Mouse (Mus musculus): Measurements from ENCODE around the gene Ankrd39. TPM values are rescaled to one million over a fixed set of nuclear protein-coding genes. Genes with fewer than 3 reads are reported as not detected.

Gene Ankrd39
- polyA plus RNA-seq, 1 experiment from 2014 or later, result 32.5 TPM

DNA sequence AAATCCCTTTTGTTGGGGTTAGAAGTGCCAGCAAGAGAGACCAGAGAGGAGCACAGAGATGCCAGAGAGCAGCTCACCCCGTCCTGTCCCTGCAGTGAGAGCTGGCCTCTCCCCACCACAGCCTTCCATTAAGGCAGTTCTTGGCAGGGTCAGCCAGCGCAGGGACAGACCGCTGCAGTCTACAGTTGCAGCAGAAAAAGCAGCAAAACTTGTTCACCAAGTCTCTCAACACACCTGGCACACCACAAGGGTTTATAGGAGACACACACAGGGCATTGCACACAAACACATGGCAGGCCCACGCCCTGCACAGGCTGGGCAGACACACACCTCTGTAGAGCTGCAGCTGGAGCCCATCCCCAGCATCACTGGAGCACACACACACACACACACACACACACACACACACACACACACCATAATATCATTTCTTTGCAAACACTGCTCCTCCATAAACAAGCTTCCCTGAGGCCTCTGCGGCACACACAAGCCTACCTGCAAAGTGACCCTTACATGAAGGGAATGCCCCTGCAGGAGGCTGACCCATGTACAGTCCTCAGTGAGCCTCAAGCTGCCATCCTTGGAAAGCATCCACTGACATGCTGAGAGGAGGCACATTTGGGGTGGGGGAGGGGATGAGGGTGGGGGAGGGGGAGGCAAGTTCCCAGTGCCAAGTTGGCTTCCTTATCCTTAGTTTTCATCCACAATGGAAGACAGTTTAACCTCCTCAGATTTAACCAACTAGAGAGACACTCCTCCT is 27.1 kb upstream of the Ankrd39 start:
- Histone ChIP-seq H3K4me1 (ENCODE audit: control insufficient read depth, insufficient read depth, low read length) (peaks cover 27% of the 10 kb centered on the region), H3K27me3 (ENCODE audit: control insufficient read depth, insufficient read depth, low read length) (no peaks in the 10 kb centered on the region), H3K9ac (ENCODE audit: low read length) (no peak overlapping the region), H3K9me3 (replicated peaks; ENCODE audit: control insufficient read depth, low read length) (no peaks in the 10 kb centered on the region), H3K27ac (ENCODE audit: low read length) (no peak overlapping the region), H3K36me3 (ENCODE audit: control insufficient read depth, insufficient read depth) (no peaks in the 10 kb centered on the region), H3K4me3 (ENCODE audit: low read length) (no peak overlapping the region), H3K4me2 (ENCODE audit: low read depth, low read length) (no peak overlapping the region)
- 81% methylated on average over 5 of the region's 5 CpGs for WGBS
- no peak for ATAC-seq (replicated peaks; ENCODE audit: extremely low read depth, insufficient read depth, low FRiP score)

DNA sequence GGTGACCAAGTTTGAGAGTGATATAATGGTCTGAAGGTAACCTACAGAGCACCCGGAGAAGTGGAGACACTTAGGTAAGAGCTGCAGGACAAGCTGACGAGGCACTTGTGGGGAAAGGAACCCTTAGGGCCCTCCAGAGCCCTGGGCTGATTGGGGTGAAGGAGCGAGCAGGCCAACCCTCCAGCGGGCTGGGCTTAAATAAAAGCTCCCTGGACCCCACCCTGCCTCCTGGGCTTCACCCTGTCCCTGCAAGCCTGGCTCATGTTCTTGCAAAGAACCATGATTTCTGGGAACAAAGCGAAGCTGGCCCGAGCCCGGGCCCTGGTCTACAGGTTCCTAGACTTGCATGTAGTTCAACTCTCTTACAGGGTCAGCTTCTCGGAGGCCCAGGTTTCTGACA is 26.3 kb upstream of the Ankrd39 start:
- H3K27ac ChIP-seq (ENCODE audit: low read length), result no peak overlapping the region
- H3K4me1 ChIP-seq (ENCODE audit: control insufficient read depth, insufficient read depth, low read length), result peaks cover 27% of the 10 kb centered on the region
- H3K4me2 ChIP-seq (ENCODE audit: low read depth, low read length), result no peak overlapping the region
- no peak for ATAC-seq (replicated peaks; ENCODE audit: extremely low read depth, insufficient read depth, low FRiP score)
- no peak overlapping the region for H3K4me3 ChIP-seq (ENCODE audit: low read length)
- 79% methylated on average over 8 of the region's 8 CpGs for WGBS
- H3K36me3 ChIP-seq (ENCODE audit: control insufficient read depth, insufficient read depth), result no peaks in the 10 kb centered on the region
- H3K27me3 ChIP-seq (ENCODE audit: control insufficient read depth, insufficient read depth, low read length), result no peaks in the 10 kb centered on the region
- H3K9me3 ChIP-seq (replicated peaks; ENCODE audit: control insufficient read depth, low read length), result no peaks in the 10 kb centered on the region
- H3K9ac ChIP-seq (ENCODE audit: low read length), result no peak overlapping the region

DNA sequence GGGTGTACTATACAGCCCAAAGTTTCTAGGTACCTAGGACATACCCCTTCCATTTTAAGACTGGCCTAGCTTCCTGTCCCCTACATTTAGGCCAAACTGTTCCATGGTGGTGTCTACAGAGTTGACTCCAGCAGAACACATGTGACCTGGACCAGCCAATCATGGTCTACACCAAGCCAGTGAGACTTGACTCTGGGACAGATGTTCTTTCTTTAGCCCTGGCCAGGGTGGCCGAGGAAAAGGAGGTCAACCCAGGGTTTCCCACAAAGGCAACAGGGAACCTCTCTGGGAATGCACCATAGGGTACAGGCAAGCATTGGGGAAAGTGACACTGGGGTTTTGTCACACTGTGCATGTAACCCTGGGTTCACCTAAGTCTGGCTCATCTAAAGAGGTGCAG is 25.5 kb upstream of the Ankrd39 start:
- 54% methylated on average over 1 of the region's 1 CpGs for WGBS

DNA sequence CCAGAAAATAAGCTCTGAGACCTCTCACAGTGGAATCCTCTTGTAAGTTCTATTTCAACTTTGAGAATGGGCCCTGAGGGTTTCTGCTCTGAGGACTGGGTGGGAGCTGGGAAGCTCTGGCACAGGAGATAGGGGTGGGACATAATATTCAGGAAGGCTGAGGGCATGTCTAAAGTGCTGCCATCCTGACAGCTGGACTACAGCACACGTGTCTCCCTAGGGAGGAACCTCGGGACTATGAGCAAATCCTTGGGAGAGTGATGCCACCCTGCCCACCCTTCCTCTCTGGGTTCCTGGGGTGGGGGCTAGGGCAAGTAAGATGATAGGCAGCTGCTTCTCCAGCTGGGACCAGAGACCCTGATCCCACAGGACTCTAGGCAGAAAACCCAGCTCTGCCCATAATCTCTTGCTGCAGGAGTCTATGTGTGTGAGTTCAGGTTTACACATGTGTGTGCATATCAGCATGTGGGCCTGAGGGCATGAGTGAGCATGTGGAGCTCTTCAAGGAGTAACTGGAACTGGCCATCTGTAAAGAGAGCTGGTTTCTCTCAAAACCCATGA is 25.0 kb upstream of the Ankrd39 start:
- WGBS, result 73% methylated on average over 2 of the region's 2 CpGs

More for the DNA sequence above, 25.5 kb upstream of the Ankrd39 start:
- Histone ChIP-seq H3K9me3 (replicated peaks; ENCODE audit: control insufficient read depth, low read length) (no peaks in the 10 kb centered on the region), H3K4me1 (ENCODE audit: control insufficient read depth, insufficient read depth, low read length) (peaks cover 31% of the 10 kb centered on the region), H3K36me3 (ENCODE audit: control insufficient read depth, insufficient read depth) (no peaks in the 10 kb centered on the region), H3K27me3 (ENCODE audit: control insufficient read depth, insufficient read depth, low read length) (no peaks in the 10 kb centered on the region), H3K4me3 (ENCODE audit: low read length) (no peak overlapping the region), H3K9ac (ENCODE audit: low read length) (no peak overlapping the region), H3K4me2 (ENCODE audit: low read depth, low read length) (no peak overlapping the region), H3K27ac (ENCODE audit: low read length) (no peak overlapping the region)
- no peak for ATAC-seq (replicated peaks; ENCODE audit: extremely low read depth, insufficient read depth, low FRiP score)

DNA sequence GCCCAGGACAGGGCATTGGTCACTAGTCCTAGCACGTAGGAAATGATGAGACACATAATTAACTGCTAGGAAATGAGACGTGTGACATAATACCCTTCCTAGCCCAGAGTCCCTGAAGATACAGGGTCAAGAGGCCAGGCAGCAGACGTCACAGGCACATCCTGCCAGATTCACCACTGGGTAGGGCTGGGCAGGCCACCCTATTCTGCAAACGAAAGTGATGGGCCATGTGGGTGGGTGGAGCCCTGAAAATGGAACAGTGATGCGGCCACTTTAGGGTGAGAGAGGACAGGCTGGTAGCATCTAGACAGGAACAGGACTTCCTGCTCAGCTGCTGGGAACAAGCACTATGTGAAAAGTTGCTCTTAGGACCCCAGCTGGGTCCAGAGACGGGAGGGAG is 24.4 kb upstream of the Ankrd39 start:
- 32% methylated on average over 6 of the region's 6 CpGs for WGBS
- Histone ChIP-seq H3K9me3 (replicated peaks; ENCODE audit: control insufficient read depth, low read length) (no peaks in the 10 kb centered on the region), H3K4me3 (ENCODE audit: low read length) (no peak overlapping the region), H3K27me3 (ENCODE audit: control insufficient read depth, insufficient read depth, low read length) (no peaks in the 10 kb centered on the region), H3K9ac (ENCODE audit: low read length) (0 out of 2 replicates have a peak overlapping the region, but pooled peaks have one; percentile 3), H3K4me2 (ENCODE audit: low read depth, low read length) (no peak overlapping the region), H3K36me3 (ENCODE audit: control insufficient read depth, insufficient read depth) (no peaks in the 10 kb centered on the region), H3K4me1 (ENCODE audit: control insufficient read depth, insufficient read depth, low read length) (peaks cover 31% of the 10 kb centered on the region), H3K27ac (ENCODE audit: low read length) (peak overlapping the region; percentile 7; the same call in 1 of the 2 replicates)
- ATAC-seq (replicated peaks; ENCODE audit: extremely low read depth, insufficient read depth, low FRiP score), result no peak

More for the DNA sequence above, 25.0 kb upstream of the Ankrd39 start:
- no peaks in the 10 kb centered on the region for H3K9me3 ChIP-seq (replicated peaks; ENCODE audit: control insufficient read depth, low read length)
- no peak for ATAC-seq (replicated peaks; ENCODE audit: extremely low read depth, insufficient read depth, low FRiP score)
- H3K4me1 ChIP-seq (ENCODE audit: control insufficient read depth, insufficient read depth, low read length), result peaks cover 31% of the 10 kb centered on the region
- H3K9ac ChIP-seq (ENCODE audit: low read length), result 0 out of 2 replicates have a peak overlapping the region, but pooled peaks have one; percentile 3
- no peaks in the 10 kb centered on the region for H3K27me3 ChIP-seq (ENCODE audit: control insufficient read depth, insufficient read depth, low read length)
- no peak overlapping the region for H3K4me2 ChIP-seq (ENCODE audit: low read depth, low read length)
- no peaks in the 10 kb centered on the region for H3K36me3 ChIP-seq (ENCODE audit: control insufficient read depth, insufficient read depth)
- peak overlapping the region; percentile 16; the same call in 1 of the 2 replicates for H3K27ac ChIP-seq (ENCODE audit: low read length)
- no peak overlapping the region for H3K4me3 ChIP-seq (ENCODE audit: low read length)

DNA sequence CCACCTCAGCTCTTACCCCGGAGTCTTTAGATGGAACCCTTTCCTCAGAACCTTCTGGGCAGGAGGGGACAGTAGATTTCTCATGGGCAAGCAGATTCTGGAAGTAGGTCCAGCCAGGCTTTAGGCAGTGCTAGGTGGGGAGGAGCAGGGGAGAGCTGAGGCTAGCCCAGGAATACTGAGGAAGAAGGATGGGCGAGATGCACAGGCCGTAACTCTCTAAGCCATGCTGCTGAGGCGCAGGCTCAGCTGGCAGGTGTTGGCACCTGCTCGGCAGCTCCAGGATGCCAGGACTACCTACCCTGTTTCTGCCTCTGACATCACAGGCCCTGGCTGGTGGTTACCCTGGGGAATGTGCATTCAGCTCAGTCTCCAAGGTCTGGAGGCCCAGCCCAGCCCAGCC is 23.1 kb upstream of the Ankrd39 start:
- 90% methylated on average over 5 of the region's 5 CpGs for WGBS

DNA sequence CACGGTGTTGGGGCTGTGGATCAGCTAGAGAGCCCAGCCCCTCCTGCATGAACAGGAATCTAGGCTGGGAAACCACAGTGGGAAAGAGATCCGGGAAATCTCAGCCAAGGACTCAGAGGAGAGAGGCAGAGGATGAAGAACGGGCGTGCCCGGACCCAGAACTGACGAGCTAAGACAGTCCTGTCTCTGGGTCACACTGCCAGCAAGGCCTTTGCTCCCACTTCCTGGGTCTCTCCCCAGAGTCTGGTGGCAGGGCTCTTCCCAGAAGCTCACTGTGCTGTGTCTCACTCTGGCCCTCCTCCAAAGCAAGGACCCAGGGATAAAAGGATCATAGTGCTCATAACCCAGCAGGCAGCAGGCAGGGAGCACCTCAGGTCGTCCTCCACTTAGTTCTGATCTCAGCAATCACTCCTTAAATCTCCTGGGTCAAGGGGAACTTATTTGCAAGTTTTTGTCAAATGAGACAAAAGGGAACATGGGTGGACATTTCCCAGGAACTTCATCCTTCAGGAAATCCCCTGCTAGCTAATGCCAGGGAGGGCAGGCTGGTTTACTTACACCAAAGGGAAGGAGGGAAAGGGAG is 22.5 kb upstream of the Ankrd39 start:
- Histone ChIP-seq H3K27ac (ENCODE audit: low read length) (peak overlapping the region; percentile 5; the same call in 1 of the 2 replicates), H3K9me3 (replicated peaks; ENCODE audit: control insufficient read depth, low read length) (no peaks in the 10 kb centered on the region), H3K9ac (ENCODE audit: low read length) (no peak overlapping the region), H3K4me1 (ENCODE audit: control insufficient read depth, insufficient read depth, low read length) (peaks cover 29% of the 10 kb centered on the region), H3K27me3 (ENCODE audit: control insufficient read depth, insufficient read depth, low read length) (no peaks in the 10 kb centered on the region), H3K4me2 (ENCODE audit: low read depth, low read length) (no peak overlapping the region), H3K36me3 (ENCODE audit: control insufficient read depth, insufficient read depth) (no peaks in the 10 kb centered on the region), H3K4me3 (ENCODE audit: low read length) (no peak overlapping the region)
- 50% methylated on average over 7 of the region's 7 CpGs for WGBS
- ATAC-seq (replicated peaks; ENCODE audit: extremely low read depth, insufficient read depth, low FRiP score), result no peak

More for the DNA sequence above, 23.1 kb upstream of the Ankrd39 start:
- Histone ChIP-seq H3K9me3 (replicated peaks; ENCODE audit: control insufficient read depth, low read length) (no peaks in the 10 kb centered on the region), H3K27me3 (ENCODE audit: control insufficient read depth, insufficient read depth, low read length) (no peaks in the 10 kb centered on the region), H3K4me1 (ENCODE audit: control insufficient read depth, insufficient read depth, low read length) (peaks cover 29% of the 10 kb centered on the region), H3K4me2 (ENCODE audit: low read depth, low read length) (no peak overlapping the region), H3K4me3 (ENCODE audit: low read length) (no peak overlapping the region), H3K9ac (ENCODE audit: low read length) (no peak overlapping the region), H3K27ac (ENCODE audit: low read length) (0 out of 2 replicates have a peak overlapping the region, but pooled peaks have one; percentile 5), H3K36me3 (ENCODE audit: control insufficient read depth, insufficient read depth) (no peaks in the 10 kb centered on the region)
- ATAC-seq (replicated peaks; ENCODE audit: extremely low read depth, insufficient read depth, low FRiP score), result no peak

DNA sequence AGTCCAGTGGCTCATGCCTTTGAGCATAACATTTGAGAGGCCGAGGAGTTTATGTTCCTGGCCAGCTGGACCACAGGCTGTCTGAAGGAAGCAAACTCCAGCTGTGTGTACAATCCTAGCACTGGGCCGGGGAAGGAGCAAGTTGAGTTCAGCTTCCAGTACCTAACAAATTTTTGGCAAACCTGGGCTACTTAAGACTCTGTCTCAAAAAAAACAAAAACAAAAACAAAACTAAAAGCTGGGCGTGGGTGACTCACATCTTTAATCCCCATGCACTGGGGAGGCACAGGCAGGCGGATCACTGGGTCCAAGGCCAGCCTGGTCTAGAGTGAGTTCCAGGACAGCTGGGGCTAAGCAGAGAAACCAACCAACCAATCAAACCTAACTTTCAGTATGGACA is 21.5 kb upstream of the Ankrd39 start:
- Histone ChIP-seq H3K27ac (ENCODE audit: low read length) (peak overlapping the region; percentile 46), H3K9me3 (replicated peaks; ENCODE audit: control insufficient read depth, low read length) (no peaks in the 10 kb centered on the region), H3K36me3 (ENCODE audit: control insufficient read depth, insufficient read depth) (no peaks in the 10 kb centered on the region), H3K4me1 (ENCODE audit: control insufficient read depth, insufficient read depth, low read length) (peaks cover 29% of the 10 kb centered on the region), H3K4me2 (ENCODE audit: low read depth, low read length) (no peak overlapping the region), H3K27me3 (ENCODE audit: control insufficient read depth, insufficient read depth, low read length) (no peaks in the 10 kb centered on the region), H3K9ac (ENCODE audit: low read length) (0 out of 2 replicates have a peak overlapping the region, but pooled peaks have one; percentile 10), H3K4me3 (ENCODE audit: low read length) (no peak overlapping the region)
- ATAC-seq (replicated peaks; ENCODE audit: extremely low read depth, insufficient read depth, low FRiP score), result no peak
- WGBS, result 68% methylated on average over 4 of the region's 4 CpGs
